Mouse (Mus musculus) stomach, postnatal 0 days (tissue): ENCODE data around the gene Olfr1355.

Experiments used
- CTCF ChIP-seq: IDR thresholded peaks from 2 replicates; pipeline ENCODE4 v1.5.1; 2016; ENCODE audit warnings: antibody characterized with exemption, low read depth, mild to moderate bottlenecking, moderate library complexity
- EP300 ChIP-seq: optimal IDR thresholded peaks from 2 replicates; pipeline ENCODE3; 2016; ENCODE audit warnings: antibody characterized with exemption

- TF ChIP-seq CTCF (no peak), EP300 (no peak)
These were observed at the start of gene Olfr1355 for GRCm38 (mm10) chr10:78875240-78875639.
